In genomic region chr10:77581408-77582284, GRCm38 (mm10) we compare ENCODE assay signal across 7 mouse cellular contexts. TPM values are rescaled to one million over a fixed set of nuclear protein-coding genes. Genes with fewer than 3 reads are reported as not detected.
DNase-seq lines count a peak whose midpoint lies in the region; ATAC-seq lines count a peak whose summit lies in the region.

Gene Pttg1ip, plus strand, starts transcription at chr10:77581720.

- no peaks in the 10 kb centered on the region for H3K9me3 ChIP-seq in embryonic facial prominence, embryonic 11.5 days (replicated peaks; ENCODE audit: control insufficient read depth, low read length)
- H3K9me3 ChIP-seq in limb, embryonic 10.5 days (replicated peaks) = no peaks in the 10 kb centered on the region
- H3K9me3 ChIP-seq in midbrain, embryonic 13.5 days = no peaks in the 10 kb centered on the region

- WGBS in embryonic facial prominence, embryonic 11.5 days = under 1% methylated on average over 61 of the region's 64 CpGs
- WGBS in limb, embryonic 10.5 days = under 1% methylated on average over 64 of the region's 64 CpGs
- under 1% methylated on average over 60 of the region's 64 CpGs for WGBS in midbrain, embryonic 13.5 days

- DNase-seq in adrenal gland, postnatal 14 days = peak; percentile 98
- peak; percentile 98 for DNase-seq in embryonic facial prominence, embryonic 11.5 days (ENCODE audit: low spot score)
- peak; percentile 96 for DNase-seq in kidney, adult 11 months
- DNase-seq in limb, embryonic 10.5 days (ENCODE audit: low spot score) = peak; percentile 96
- DNase-seq in spleen, adult 12 weeks (ENCODE audit: low spot score) = peak; percentile 91

- peak within 1 kb of the TSS; percentile 78 for H3K27ac ChIP-seq in embryonic facial prominence, embryonic 11.5 days (replicated peaks; ENCODE audit: low read depth, low read length)
- peak within 1 kb of the TSS; percentile 93 for H3K27ac ChIP-seq in limb, embryonic 10.5 days
- H3K27ac ChIP-seq in midbrain, embryonic 13.5 days = peak within 1 kb of the TSS; percentile 88

- no peaks in the 10 kb centered on the region for H3K27me3 ChIP-seq in embryonic facial prominence, embryonic 11.5 days (ENCODE audit: control insufficient read depth, insufficient read depth, low read length)
- no peaks in the 10 kb centered on the region for H3K27me3 ChIP-seq in limb, embryonic 10.5 days (ENCODE audit: low read depth, poor library complexity, severe bottlenecking)
- no peaks in the 10 kb centered on the region for H3K27me3 ChIP-seq in midbrain, embryonic 13.5 days

- peak within 1 kb of the TSS; percentile 69 for H3K4me2 ChIP-seq in embryonic facial prominence, embryonic 11.5 days (ENCODE audit: low read depth, low read length)
- peak within 1 kb of the TSS; percentile 85 for H3K4me2 ChIP-seq in midbrain, embryonic 13.5 days (replicated peaks)

- H3K4me3 ChIP-seq in embryonic facial prominence, embryonic 11.5 days (ENCODE audit: low read depth, low read length) = peak within 1 kb of the TSS; percentile 67
- H3K4me3 ChIP-seq in limb, embryonic 10.5 days = peak within 1 kb of the TSS; percentile 92
- H3K4me3 ChIP-seq in midbrain, embryonic 13.5 days (replicated peaks) = peak within 1 kb of the TSS; percentile 86

- H3K36me3 ChIP-seq in embryonic facial prominence, embryonic 11.5 days (replicated peaks; ENCODE audit: control insufficient read depth, insufficient read depth, low read depth, low read length) = no peaks in the 10 kb centered on the region; the same call in 1 of the 2 replicates
- H3K36me3 ChIP-seq in limb, embryonic 10.5 days = peaks cover 15% of the 10 kb centered on the region
- no peaks in the 10 kb centered on the region for H3K36me3 ChIP-seq in midbrain, embryonic 13.5 days

- H3K4me1 ChIP-seq in embryonic facial prominence, embryonic 11.5 days (ENCODE audit: control insufficient read depth, insufficient read depth, low read length) = no peaks in the 10 kb centered on the region
- H3K4me1 ChIP-seq in limb, embryonic 10.5 days = peaks cover 30% of the 10 kb centered on the region
- H3K4me1 ChIP-seq in midbrain, embryonic 13.5 days (replicated peaks) = peaks cover 21% of the 10 kb centered on the region

- peak within 1 kb of the TSS; percentile 74 for H3K9ac ChIP-seq in embryonic facial prominence, embryonic 11.5 days (replicated peaks; ENCODE audit: low read length)
- H3K9ac ChIP-seq in midbrain, embryonic 13.5 days (replicated peaks) = peak within 1 kb of the TSS; percentile 92

- ATAC-seq in embryonic facial prominence, embryonic 11.5 days (replicated peaks; ENCODE audit: insufficient number of reproducible peaks, low FRiP score, low TSS enrichment, low read depth) = peak; percentile 97
- peak; percentile 91 for ATAC-seq in granulocyte monocyte progenitor cell, adult 5-6 weeks (replicated peaks; ENCODE audit: poor library complexity, severe bottlenecking)
- peak; percentile 98 for ATAC-seq in midbrain, embryonic 13.5 days

RNA-seq across cellular contexts. Expression of gene Pttg1ip, which starts in this region (rescaled TPM):
- 168 and 172 TPM in 2 replicates for total RNA-seq in adrenal gland, postnatal 14 days (2021)
- 89.2 and 95.6 TPM in 2 replicates for polyA plus RNA-seq in embryonic facial prominence, embryonic 11.5 days (2014; fragmentation: Nextera tagmentation; extraction: Ambion mirVana)
- total RNA-seq in granulocyte monocyte progenitor cell, adult 5-6 weeks (2014; fragmentation: Nextera tagmentation) = 36.6 and 39.0 TPM in 2 replicates
- total RNA-seq in granulocyte monocyte progenitor cell, adult 5-6 weeks (2017) = 34.6 and 37.0 TPM in 2 replicates
- polyA plus RNA-seq in limb, embryonic 10.5 days (2016; fragmentation: Nextera tagmentation; extraction: Ambion mirVana) = 64.0 and 73.7 TPM in 2 replicates
- 57.5 and 59.0 TPM in 2 replicates for polyA plus RNA-seq in midbrain, embryonic 13.5 days (2015; fragmentation: Nextera tagmentation; extraction: Ambion mirVana)

Comparison
In these comparisons a context has a peak if more than half of its experiments do, and no peak if none do; other contexts are left out.
1. Peak in every context shown above with its lines: DNase-seq, ATAC-seq, H3K4me3 ChIP-seq and H3K27ac ChIP-seq.